In the genomic region with DNA sequence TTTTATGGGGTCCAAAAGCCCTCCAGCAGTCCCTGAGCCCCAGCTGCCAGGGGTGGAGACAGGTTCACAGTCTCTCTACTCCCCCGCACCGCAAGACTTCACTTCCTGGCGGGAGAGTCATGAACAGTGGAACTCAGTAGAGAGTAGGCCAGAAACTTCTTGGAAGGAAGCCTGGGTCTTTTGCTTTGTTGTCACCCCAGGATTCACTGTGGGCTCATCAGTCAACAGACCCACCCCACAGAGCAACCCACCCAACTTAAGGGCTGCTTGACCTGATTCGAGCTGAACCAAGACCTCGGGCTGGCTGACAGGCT, we compare ENCODE assay signal across 12 mouse cellular contexts. TPM values are rescaled to one million over a fixed set of nuclear protein-coding genes. Genes with fewer than 3 reads are reported as not detected.
DNase-seq lines count a peak whose midpoint lies in the region; ATAC-seq and TF ChIP-seq lines count a peak whose summit lies in the region.
"Had no signal": no experiment of that assay in that cellular context is flagged by ENCODE, and none has a peak within 500 bp of the region (broad histone marks: within the 10 kb centered on the region; RNA-seq: fewer than 3 reads in every experiment).

No protein-coding gene starts in this region.

- H3K9me3 ChIP-seq in kidney, embryonic 16.5 days (ENCODE audit: low read length): no peaks in the 10 kb centered on the region
- H3K9me3 ChIP-seq: embryonic facial prominence, embryonic 10.5 days; liver, embryonic 13.5 days; megakaryocyte, embryonic 14.5 days had no signal

- no peaks in the 10 kb centered on the region for H3K36me3 ChIP-seq in kidney, embryonic 16.5 days (ENCODE audit: insufficient read depth, low read length)
- no peaks in the 10 kb centered on the region for H3K36me3 ChIP-seq in thymus, adult 2 months (ENCODE audit: control insufficient read depth, insufficient read depth, low read length)
- H3K36me3 ChIP-seq: embryonic facial prominence, embryonic 10.5 days; liver, embryonic 13.5 days had no signal

- ATAC-seq in kidney, embryonic 16.5 days (ENCODE audit: low FRiP score, low TSS enrichment): 0 out of 2 replicates have a peak, but pooled peaks have one; percentile 17
- ATAC-seq: inflammation-experienced regulatory T-cells, adult 6 months had no signal

- H3K4me3 ChIP-seq in kidney, embryonic 16.5 days (ENCODE audit: low read length): no peak overlapping the region
- H3K4me3 ChIP-seq in thymus, adult 2 months (ENCODE audit: control insufficient read depth, insufficient read depth, low read length): no peak overlapping the region
- no peak overlapping the region for H3K4me3 ChIP-seq in cerebellum, adult 2 months (replicated peaks; ENCODE audit: insufficient read depth, low read depth, low read length)
- H3K4me3 ChIP-seq: embryonic facial prominence, embryonic 10.5 days; liver, embryonic 13.5 days; megakaryocyte, embryonic 14.5 days had no signal

- H3K9ac ChIP-seq in kidney, embryonic 16.5 days (replicated peaks; ENCODE audit: low read length): no peak overlapping the region
- H3K9ac ChIP-seq: liver, embryonic 13.5 days had no signal

- no peak for DNase-seq in kidney, postnatal 36 days
- DNase-seq in thymus, adult 2 months: peak; percentile 23
- no peak for DNase-seq in thymus, adult 18-20 months
- peak; percentile 11 for DNase-seq in lung, postnatal 25 days (ENCODE audit: low spot score)
- DNase-seq in layer of hippocampus, adult 9-11 months: no peak
- DNase-seq in cerebellum, adult 2 months: no peak
- DNase-seq: cerebellum, adult 9-10 months; liver, embryonic 13.5 days had no signal

- H3K4me1 ChIP-seq in kidney, embryonic 16.5 days (ENCODE audit: insufficient read depth, low read length): peaks cover 21% of the 10 kb centered on the region
- H3K4me1 ChIP-seq in thymus, adult 2 months (replicated peaks; ENCODE audit: control insufficient read depth, insufficient read depth, low read length): peaks cover 8% of the 10 kb centered on the region
- H3K4me1 ChIP-seq in cerebellum, adult 2 months (ENCODE audit: control insufficient read depth, insufficient read depth, low read length): no peaks in the 10 kb centered on the region

- H3K27ac ChIP-seq in kidney, embryonic 16.5 days (ENCODE audit: low read length): no peak overlapping the region; the same call in 1 of the 2 replicates
- H3K27ac ChIP-seq in thymus, adult 2 months (ENCODE audit: control insufficient read depth, insufficient read depth, low read length): no peak overlapping the region
- no peak overlapping the region for H3K27ac ChIP-seq in cerebellum, adult 2 months (ENCODE audit: insufficient read depth, low read length)
- H3K27ac ChIP-seq: embryonic facial prominence, embryonic 10.5 days; liver, embryonic 13.5 days had no signal

- WGBS in kidney, embryonic 16.5 days: 70% methylated on average over 5 of the region's 5 CpGs
- 32% methylated on average over 5 of the region's 5 CpGs for WGBS in thymus, adult 2 months
- 66% methylated on average over 5 of the region's 5 CpGs for WGBS in cerebellum, adult 2 months

- no peak overlapping the region for H3K4me2 ChIP-seq in kidney, embryonic 16.5 days (replicated peaks; ENCODE audit: low read depth, low read length)
- H3K4me2 ChIP-seq: liver, embryonic 13.5 days had no signal

- TF ChIP-seq CTCF in thymus, adult 2 months (IDR thresholded peaks at IDR 0.05; ENCODE audit: borderline replicate concordance, control insufficient read depth, extremely low read depth, insufficient read depth, low read length, poor library complexity): no peak
- no peak for TF ChIP-seq CTCF in cerebellum, adult 2 months (IDR thresholded peaks at IDR 0.05; ENCODE audit: borderline replicate concordance, insufficient read depth, low read depth, low read length)

- H3K27me3 ChIP-seq in kidney, embryonic 16.5 days (ENCODE audit: insufficient read depth, low read length): no peaks in the 10 kb centered on the region
- no peaks in the 10 kb centered on the region for H3K27me3 ChIP-seq in thymus, adult 2 months (ENCODE audit: control insufficient read depth, insufficient read depth, low read length)
- no peaks in the 10 kb centered on the region for H3K27me3 ChIP-seq in cerebellum, adult 2 months (ENCODE audit: control insufficient read depth, insufficient read depth, low read length)

- no peak for TF ChIP-seq POLR2A in thymus, adult 2 months (IDR thresholded peaks at IDR 0.05; ENCODE audit: control insufficient read depth, extremely low read depth, insufficient read depth, low read length, poor library complexity)
- no peak for TF ChIP-seq POLR2A in cerebellum, adult 2 months (IDR thresholded peaks at IDR 0.05; ENCODE audit: borderline replicate concordance, insufficient read depth, low read length)

RNA-seq across cellular contexts. Expression of a gene that starts 16.6 kb away (rescaled TPM):
- 0.76 and 0.82 TPM in 2 replicates for polyA plus RNA-seq in kidney, embryonic 16.5 days (2015; fragmentation: Nextera tagmentation; extraction: Ambion mirVana)
- 1.8 and 2.0 TPM in 2 replicates for polyA plus RNA-seq in thymus, adult 2 months (2012; rRNA removed)
- 0.10 and 0.17 TPM in 2 replicates for polyA plus RNA-seq in cerebellum, adult 2 months (2012; rRNA removed)
- polyA plus RNA-seq: inflammation-experienced regulatory T-cells, adult 6 months had no signal

RNA-seq across cellular contexts. Expression of a gene that starts 45.7 kb away (rescaled TPM):
- polyA plus RNA-seq in kidney, embryonic 16.5 days (2015; fragmentation: Nextera tagmentation; extraction: Ambion mirVana): 54.5 and 56.7 TPM in 2 replicates
- 10.1 and 11.8 TPM in 2 replicates for polyA plus RNA-seq in thymus, adult 2 months (2012; rRNA removed)
- polyA plus RNA-seq in cerebellum, adult 2 months (2012; rRNA removed): 26.5 and 27.3 TPM in 2 replicates

RNA-seq across cellular contexts. Expression of a gene that starts 53.2 kb away (rescaled TPM):
- 7.4 and 8.6 TPM in 2 replicates for polyA plus RNA-seq in kidney, embryonic 16.5 days (2015; fragmentation: Nextera tagmentation; extraction: Ambion mirVana)
- polyA plus RNA-seq in thymus, adult 2 months (2012; rRNA removed): 9.3 and 17.1 TPM in 2 replicates
- polyA plus RNA-seq in cerebellum, adult 2 months (2012; rRNA removed): 5.7 and 6.6 TPM in 2 replicates

Comparison
In these comparisons a context has a peak if more than half of its experiments do, and no peak if none do; other contexts are left out.
1. DNase-seq: peak in thymus, adult 2 months (single experiment) and lung, postnatal 25 days (single experiment); none in kidney, postnatal 36 days (0 of 2), thymus, adult 18-20 months (0 of 2), layer of hippocampus, adult 9-11 months (single experiment) and cerebellum, adult 2 months (0 of 2).